Mouse (Mus musculus): ENCODE results near the gene Zbtb4. TPM values are rescaled to one million over a fixed set of nuclear protein-coding genes. Genes with fewer than 3 reads are reported as not detected.

Gene Zbtb4
- polyA plus RNA-seq, 1 experiment from 2014 or later, result 5.2 TPM

- H3K27me3 ChIP-seq (ENCODE audit: control insufficient read depth, insufficient read depth, low read depth, low read length), result no peaks in the 10 kb centered on the region
- peak overlapping the region; percentile 94 for H3K4me3 ChIP-seq (ENCODE audit: low read depth, low read length)
- WGBS, result 58% methylated on average over 8 of the region's 8 CpGs
- peak overlapping the region; percentile 97 for H3K4me2 ChIP-seq (ENCODE audit: low read length)
- H3K4me1 ChIP-seq (ENCODE audit: control insufficient read depth, insufficient read depth, low read length), result peaks cover 23% of the 10 kb centered on the region
- no peak for ATAC-seq
- peak overlapping the region; percentile 50; the same call in 1 of the 2 replicates for H3K27ac ChIP-seq (ENCODE audit: low read length)
- peak overlapping the region; percentile 99 for H3K9ac ChIP-seq (ENCODE audit: low read depth, low read length)
- H3K36me3 ChIP-seq (ENCODE audit: control insufficient read depth, insufficient read depth, low read length), result peaks cover 13% of the 10 kb centered on the region
- no peaks in the 10 kb centered on the region for H3K9me3 ChIP-seq (replicated peaks; ENCODE audit: control insufficient read depth, low read length, poor library complexity, severe bottlenecking)
Measured at GRCm38 (mm10) chr11:69833554-69833953, 67.8 kb downstream of the Zbtb4 start.

Other genes starting within 250 kb of the Zbtb4 start
- gene Dnah2, start 216.8 kb upstream of the Zbtb4 start, polyA plus RNA-seq (2015; fragmentation: Nextera tagmentation; extraction: Ambion mirVana), result 4.4 and 5.1 TPM in 2 replicates
- gene Efnb3, start 205.7 kb upstream of the Zbtb4 start, polyA plus RNA-seq (2015; fragmentation: Nextera tagmentation; extraction: Ambion mirVana), result 165 and 178 TPM in 2 replicates
- 19.2 and 20.9 TPM in 2 replicates for gene Wrap53, start 185.7 kb upstream of the Zbtb4 start, polyA plus RNA-seq (2015; fragmentation: Nextera tagmentation; extraction: Ambion mirVana)
- gene Trp53, start 185.6 kb upstream of the Zbtb4 start, polyA plus RNA-seq (2015; fragmentation: Nextera tagmentation; extraction: Ambion mirVana), result 48.9 and 57.3 TPM in 2 replicates
- gene Atp1b2, start 160.0 kb upstream of the Zbtb4 start, polyA plus RNA-seq (2015; fragmentation: Nextera tagmentation; extraction: Ambion mirVana), result 65.8 and 95.2 TPM in 2 replicates
- gene Shbg, start 148.0 kb upstream of the Zbtb4 start, polyA plus RNA-seq (2015; fragmentation: Nextera tagmentation; extraction: Ambion mirVana), result not detected in 2 replicates
- 23.8 and 27.1 TPM in 2 replicates for gene Sat2, start 143.9 kb upstream of the Zbtb4 start, polyA plus RNA-seq (2015; fragmentation: Nextera tagmentation; extraction: Ambion mirVana)
- gene Fxr2, start 132.9 kb upstream of the Zbtb4 start, polyA plus RNA-seq (2015; fragmentation: Nextera tagmentation; extraction: Ambion mirVana), result 33.3 and 37.3 TPM in 2 replicates
- not detected in 2 replicates for gene Sox15, start 110.6 kb upstream of the Zbtb4 start, polyA plus RNA-seq (2015; fragmentation: Nextera tagmentation; extraction: Ambion mirVana)
- 101 and 104 TPM in 2 replicates for gene Mpdu1, start 103.3 kb upstream of the Zbtb4 start, polyA plus RNA-seq (2015; fragmentation: Nextera tagmentation; extraction: Ambion mirVana)
- 6.4 and 9.7 TPM in 2 replicates for gene Cd68, start 99.8 kb upstream of the Zbtb4 start, polyA plus RNA-seq (2015; fragmentation: Nextera tagmentation; extraction: Ambion mirVana)
- 477 and 496 TPM in 2 replicates for gene Eif4a1, start 93.5 kb upstream of the Zbtb4 start, polyA plus RNA-seq (2015; fragmentation: Nextera tagmentation; extraction: Ambion mirVana)
- gene Senp3, start 83.8 kb upstream of the Zbtb4 start, polyA plus RNA-seq (2015; fragmentation: Nextera tagmentation; extraction: Ambion mirVana), result 94.0 and 98.5 TPM in 2 replicates
- gene Tnfsf13, start 80.1 kb upstream of the Zbtb4 start, polyA plus RNA-seq (2015; fragmentation: Nextera tagmentation; extraction: Ambion mirVana), result 0.53 and 0.66 TPM in 2 replicates
- 2.3 and 3.0 TPM in 2 replicates for gene Tnfsf12, start 70.1 kb upstream of the Zbtb4 start, polyA plus RNA-seq (2015; fragmentation: Nextera tagmentation; extraction: Ambion mirVana)
- 0.60 and 0.87 TPM in 2 replicates for gene Tnfsfm13, start 69.8 kb upstream of the Zbtb4 start, polyA plus RNA-seq (2015; fragmentation: Nextera tagmentation; extraction: Ambion mirVana)
- 13.0 and 15.5 TPM in 2 replicates for gene Polr2a, start 7.3 kb upstream of the Zbtb4 start, polyA plus RNA-seq (2015; fragmentation: Nextera tagmentation; extraction: Ambion mirVana)
- 0.21 and 0.22 TPM in 2 replicates for gene Slc35g3, start 3.9 kb upstream of the Zbtb4 start, polyA plus RNA-seq (2015; fragmentation: Nextera tagmentation; extraction: Ambion mirVana)
- gene Chrnb1, start 30.0 kb downstream of the Zbtb4 start, polyA plus RNA-seq (2015; fragmentation: Nextera tagmentation; extraction: Ambion mirVana), result 1.4 and 1.6 TPM in 2 replicates
- gene Fgf11, start 35.9 kb downstream of the Zbtb4 start, polyA plus RNA-seq (2015; fragmentation: Nextera tagmentation; extraction: Ambion mirVana), result 4.1 and 4.5 TPM in 2 replicates
- 0.54 and 0.56 TPM in 2 replicates for gene Tmem102, start 39.7 kb downstream of the Zbtb4 start, polyA plus RNA-seq (2015; fragmentation: Nextera tagmentation; extraction: Ambion mirVana)
- not detected in 2 replicates for gene Gm39566, start 49.4 kb downstream of the Zbtb4 start, polyA plus RNA-seq (2015; fragmentation: Nextera tagmentation; extraction: Ambion mirVana)
- not detected in 2 replicates for gene Spem2, start 52.6 kb downstream of the Zbtb4 start, polyA plus RNA-seq (2015; fragmentation: Nextera tagmentation; extraction: Ambion mirVana)
- gene Spem1, start 56.3 kb downstream of the Zbtb4 start, polyA plus RNA-seq (2015; fragmentation: Nextera tagmentation; extraction: Ambion mirVana), result 0.24 and 0.68 TPM in 2 replicates
- gene Nlgn2, start 71.9 kb downstream of the Zbtb4 start, polyA plus RNA-seq (2015; fragmentation: Nextera tagmentation; extraction: Ambion mirVana), result 20.6 and 21.5 TPM in 2 replicates
- 271 and 312 TPM in 2 replicates for gene Tmem256, start 72.6 kb downstream of the Zbtb4 start, polyA plus RNA-seq (2015; fragmentation: Nextera tagmentation; extraction: Ambion mirVana)
- 46.3 and 48.1 TPM in 2 replicates for gene Plscr3, start 80.5 kb downstream of the Zbtb4 start, polyA plus RNA-seq (2015; fragmentation: Nextera tagmentation; extraction: Ambion mirVana)
- 0.11 and 0.35 TPM in 2 replicates for gene Tnk1, start 92.8 kb downstream of the Zbtb4 start, polyA plus RNA-seq (2015; fragmentation: Nextera tagmentation; extraction: Ambion mirVana)
- not detected in 2 replicates for gene Tmem95, start 112.1 kb downstream of the Zbtb4 start, polyA plus RNA-seq (2015; fragmentation: Nextera tagmentation; extraction: Ambion mirVana)
- 1.3 and 1.9 TPM in 2 replicates for gene Kctd11, start 115.5 kb downstream of the Zbtb4 start, polyA plus RNA-seq (2015; fragmentation: Nextera tagmentation; extraction: Ambion mirVana)
- 0.26 and 0.42 TPM in 2 replicates for gene Acap1, start 129.6 kb downstream of the Zbtb4 start, polyA plus RNA-seq (2015; fragmentation: Nextera tagmentation; extraction: Ambion mirVana)
- 6.6 and 7.4 TPM in 2 replicates for gene 2810408A11Rik, start 135.1 kb downstream of the Zbtb4 start, polyA plus RNA-seq (2015; fragmentation: Nextera tagmentation; extraction: Ambion mirVana)
- 18.7 and 24.1 TPM in 2 replicates for gene Neurl4, start 135.2 kb downstream of the Zbtb4 start, polyA plus RNA-seq (2015; fragmentation: Nextera tagmentation; extraction: Ambion mirVana)
- 70.3 TPM in 2 replicates for gene Gps2, start 148.0 kb downstream of the Zbtb4 start, polyA plus RNA-seq (2015; fragmentation: Nextera tagmentation; extraction: Ambion mirVana)
- gene Eif5a, start 156.0 kb downstream of the Zbtb4 start, polyA plus RNA-seq (2015; fragmentation: Nextera tagmentation; extraction: Ambion mirVana), result 1,061 and 1,062 TPM in 2 replicates
- 5.1 and 7.2 TPM in 2 replicates for gene Ybx2, start 169.9 kb downstream of the Zbtb4 start, polyA plus RNA-seq (2015; fragmentation: Nextera tagmentation; extraction: Ambion mirVana)
- 3.1 and 3.2 TPM in 2 replicates for gene Slc2a4, start 182.3 kb downstream of the Zbtb4 start, polyA plus RNA-seq (2015; fragmentation: Nextera tagmentation; extraction: Ambion mirVana)
- gene Cldn7, start 198.9 kb downstream of the Zbtb4 start, polyA plus RNA-seq (2015; fragmentation: Nextera tagmentation; extraction: Ambion mirVana), result 0.40 and 0.70 TPM in 2 replicates
- gene Ctdnep1, start 215.2 kb downstream of the Zbtb4 start, polyA plus RNA-seq (2015; fragmentation: Nextera tagmentation; extraction: Ambion mirVana), result 23.0 and 24.4 TPM in 2 replicates
- 162 and 173 TPM in 2 replicates for gene Elp5, start 216.6 kb downstream of the Zbtb4 start, polyA plus RNA-seq (2015; fragmentation: Nextera tagmentation; extraction: Ambion mirVana)
- gene Gabarap, start 225.2 kb downstream of the Zbtb4 start, polyA plus RNA-seq (2015; fragmentation: Nextera tagmentation; extraction: Ambion mirVana), result 527 and 528 TPM in 2 replicates
- gene Phf23, start 229.9 kb downstream of the Zbtb4 start, polyA plus RNA-seq (2015; fragmentation: Nextera tagmentation; extraction: Ambion mirVana), result 51.2 and 58.6 TPM in 2 replicates
- 21.9 and 26.1 TPM in 2 replicates for gene Dvl2, start 234.7 kb downstream of the Zbtb4 start, polyA plus RNA-seq (2015; fragmentation: Nextera tagmentation; extraction: Ambion mirVana)
- 56.3 and 61.6 TPM in 2 replicates for gene Acadvl, start 249.5 kb downstream of the Zbtb4 start, polyA plus RNA-seq (2015; fragmentation: Nextera tagmentation; extraction: Ambion mirVana)